Mouse (Mus musculus): ENCODE results near the gene Atp6v1g1.

DNA sequence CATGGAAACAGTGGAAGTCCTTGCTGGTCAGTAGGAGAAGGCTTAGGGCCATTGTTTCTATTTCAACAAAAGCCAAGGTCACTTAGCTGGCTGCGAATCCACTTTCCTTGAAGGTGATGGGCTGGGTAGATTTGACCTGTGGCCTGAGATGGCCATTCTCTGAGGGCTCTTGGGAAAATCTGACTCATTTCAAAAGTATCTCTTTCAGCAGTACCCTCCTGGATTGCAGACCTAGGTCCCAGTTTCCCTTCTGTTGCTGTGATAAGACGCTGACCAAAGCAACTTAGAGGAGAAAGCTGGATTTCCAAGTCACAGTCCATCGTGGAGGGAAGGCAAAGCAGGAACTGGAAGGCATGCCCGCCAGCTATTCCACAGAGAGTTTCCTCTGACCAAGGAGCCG, 40.6 kb upstream of the Atp6v1g1 start:
- no peak for TF ChIP-seq MAFK (IDR thresholded peaks at IDR 0.05; ENCODE audit: insufficient read depth, low read depth, low read length)
- no peak for TF ChIP-seq CHD2 (IDR thresholded peaks at IDR 0.05; ENCODE audit: low read depth, low read length)
